Mouse (Mus musculus) heart, embryonic 14.5 days (tissue): ENCODE results near the gene Furin. TPM values are rescaled to one million over a fixed set of nuclear protein-coding genes. Genes with fewer than 3 reads are reported as not detected.
A peak's percentile ranks its signal among the peaks of the same experiment; 100 is the strongest.

Experiments used
- ATAC-seq: fragments of 200-750 bp; cut with Nextera tagmentation; 2 replicates; pipeline ENCODE4 v1.8.0; 2017; ENCODE audit warnings: low read depth, moderate TSS enrichment; ENCODE audit not compliant: insufficient number of reproducible peaks, insufficient read depth, low FRiP score
- H3K27ac ChIP-seq, 2 experiments: fragments of 200-500 bp in 1 of 2; fragments of 300-500 bp in 1 of 2; sonication (generic) in 1 of 2; replicated peaks in 1 of 2; 2 replicates each; pipeline ENCODE4 v1.5.1; 2012 to 2014; ENCODE audit warnings: low read depth in 2 of 2, low read length in 2 of 2, control low read depth in 1 of 2, mild to moderate bottlenecking in 1 of 2, mixed read lengths in 1 of 2; ENCODE audit not compliant: control insufficient read depth in 1 of 2, insufficient read depth in 1 of 2
- H3K27me3 ChIP-seq: fragments of 300-500 bp; sonication (generic); 2 replicates; pipeline ENCODE4 v1.6.1; 2014; ENCODE audit warnings: mild to moderate bottlenecking, low read length, control low read depth; ENCODE audit not compliant: control insufficient read depth, insufficient read depth
- H3K36me3 ChIP-seq: fragments of 300-500 bp; sonication (generic); 2 replicates; pipeline ENCODE4 v1.6.1; 2014; ENCODE audit warnings: mild to moderate bottlenecking, control low read depth, low read length, mixed read lengths; ENCODE audit not compliant: control insufficient read depth, insufficient read depth
- H3K4me1 ChIP-seq, 2 experiments: fragments of 200-500 bp in 1 of 2; fragments of 300-500 bp in 1 of 2; sonication (generic) in 1 of 2; 2 replicates each; pipeline ENCODE4 v1.6.1; 2012 to 2014; ENCODE audit warnings: low read length in 2 of 2, control low read depth in 1 of 2, mixed read lengths in 1 of 2; ENCODE audit not compliant: control insufficient read depth in 2 of 2, insufficient read depth in 2 of 2
- H3K4me2 ChIP-seq: fragments of 300-500 bp; sonication (generic); 2 replicates; pipeline ENCODE4 v1.6.1; 2014; ENCODE audit warnings: mild to moderate bottlenecking, low read length
- H3K4me3 ChIP-seq, 2 experiments: fragments of 200-500 bp in 1 of 2; fragments of 300-500 bp in 1 of 2; sonication (generic) in 1 of 2; 2 replicates each; pipeline ENCODE4 v1.5.1; 2012 to 2014; ENCODE audit warnings: low read length in 2 of 2, mild to moderate bottlenecking in 2 of 2, control low read depth in 1 of 2, low read depth in 1 of 2, moderate library complexity in 1 of 2; ENCODE audit not compliant: control insufficient read depth in 1 of 2, insufficient read depth in 1 of 2
- H3K9ac ChIP-seq: fragments of 300-500 bp; sonication (generic); 2 replicates; pipeline ENCODE4 v1.6.1; 2014; ENCODE audit warnings: mild to moderate bottlenecking, low read length
- H3K9me3 ChIP-seq: fragments of 300-500 bp; sonication (generic); 2 replicates; pipeline ENCODE4 v1.6.1; 2016; ENCODE audit warnings: low read length, control low read depth; ENCODE audit not compliant: control insufficient read depth
- WGBS: fragments of 180-500 bp; shearing (Covaris S2); extraction: QIAGEN DNeasy Blood & Tissue Kit; methylation state at CpG from one replicate; pipeline ENCODE4 v1.1.7; 2014; 5-methylcytosine and 5-hydroxymethylcytosine counted together
- polyA plus RNA-seq: library from polyadenylated mRNA; unstranded; fragments of >200 nt; fragmentation: Nextera tagmentation; extraction: Ambion mirVana; gene quantifications from 2 replicates; pipeline ENCODE4 v1.2.1, GENCODE M21; 2014

Furin gene
- polyA plus RNA-seq, 1 experiment from 2014 or later = 25.2 TPM

- under 1% methylated on average over 45 of the region's 45 CpGs for WGBS
- peaks cover 29% of the 10 kb centered on the region for H3K36me3 ChIP-seq
- peak overlapping the region; percentile 90 to 94 for H3K27ac ChIP-seq
- H3K4me1 ChIP-seq = peaks cover 22 to 33% of the 10 kb centered on the region in 2 experiments
- no peaks in the 10 kb centered on the region for H3K27me3 ChIP-seq
- H3K4me2 ChIP-seq = peak overlapping the region; percentile 69
- peak overlapping the region; percentile 62 to 82 for H3K4me3 ChIP-seq
- peak; percentile 97 for ATAC-seq
- peak overlapping the region; percentile 70 for H3K9ac ChIP-seq
- H3K9me3 ChIP-seq = no peaks in the 10 kb centered on the region
Observed at GRCm38 (mm10) chr7:80339793-80340628, 65.2 kb downstream of the Furin start.

- Histone ChIP-seq H3K4me3 (peak overlapping the region; percentile 62 to 82), H3K4me2 (peak overlapping the region; percentile 69), H3K36me3 (peaks cover 35% of the 10 kb centered on the region), H3K4me1 (peaks cover 22 to 33% of the 10 kb centered on the region in 2 experiments), H3K27ac (no peak overlapping the region; a peak in 1 of 4 replicates), H3K27me3 (no peaks in the 10 kb centered on the region), H3K9me3 (no peaks in the 10 kb centered on the region), H3K9ac (peak overlapping the region; percentile 70)
- no peak for ATAC-seq
- 8% methylated on average over 17 of the region's 17 CpGs for WGBS
Observed at GRCm38 (mm10) chr7:80339371-80339770, 65.9 kb downstream of the Furin start.

Other genes starting within 250 kb of the Furin start
- gene Sema4b, start 218.6 kb downstream of the Furin start, polyA plus RNA-seq = 11.8 and 12.4 TPM in 2 replicates
- gene Cib1, start 172.6 kb downstream of the Furin start, polyA plus RNA-seq = 56.1 and 57.6 TPM in 2 replicates
- 3.3 and 3.6 TPM in 2 replicates for gene Gdpgp1, start 172.6 kb downstream of the Furin start, polyA plus RNA-seq
- 0.62 and 1.6 TPM in 2 replicates for gene Ttll13, start 159.1 kb downstream of the Furin start, polyA plus RNA-seq
- 41.8 and 42.8 TPM in 2 replicates for gene Ngrn, start 144.2 kb downstream of the Furin start, polyA plus RNA-seq
- gene Vps33b, start 135.8 kb downstream of the Furin start, polyA plus RNA-seq = 11.4 and 12.0 TPM in 2 replicates
- 148 and 149 TPM in 2 replicates for gene Prc1, start 111.0 kb downstream of the Furin start, polyA plus RNA-seq
- 7.6 and 7.8 TPM in 2 replicates for gene Rccd1, start 81.0 kb downstream of the Furin start, polyA plus RNA-seq
- 11.2 and 12.0 TPM in 2 replicates for gene Unc45a, start 64.4 kb downstream of the Furin start, polyA plus RNA-seq
- gene Hddc3, start 62.3 kb downstream of the Furin start, polyA plus RNA-seq = 18.2 and 23.1 TPM in 2 replicates
- 15.9 and 19.5 TPM in 2 replicates for gene Man2a2, start 34.1 kb downstream of the Furin start, polyA plus RNA-seq
- gene Fes, start 17.5 kb downstream of the Furin start, polyA plus RNA-seq = 12.3 and 13.5 TPM in 2 replicates
- 16.3 and 16.5 TPM in 2 replicates for gene Blm, start 129.7 kb upstream of the Furin start, polyA plus RNA-seq